In genomic region chr9:32581851-32582573, GRCm38 (mm10) we compare ENCODE assay signal across 15 mouse cellular contexts. TPM values are rescaled to one million over a fixed set of nuclear protein-coding genes. Genes with fewer than 3 reads are reported as not detected.
DNase-seq lines count a peak whose midpoint lies in the region; ATAC-seq lines count a peak whose summit lies in the region.
"Had no signal": no experiment of that assay in that cellular context is flagged by ENCODE, and none has a peak within 500 bp of the region (broad histone marks: within the 10 kb centered on the region; RNA-seq: fewer than 3 reads in every experiment).

No protein-coding gene starts in this region.

- ATAC-seq in CD4-positive, CD25-positive, alpha-beta regulatory T cell, adult 4 months: peak; percentile 83
- ATAC-seq in granulocyte monocyte progenitor cell, adult 5-6 weeks (replicated peaks; ENCODE audit: poor library complexity, severe bottlenecking): peak; percentile 86
- ATAC-seq: intestine, postnatal 0 days had no signal

- intact Hi-C loops in left cerebral cortex, postnatal 14 days (cut with DNase I): loop anchor here (10.0 kb wide), 1 partner anchor 307 kb away; no protein-coding TSS in a partner anchor

- peak; percentile 25 to 35 for DNase-seq in spleen, postnatal 36 days (ENCODE audit: low spot score in 2 of 2)
- DNase-seq in spleen, postnatal 14 days (ENCODE audit: low spot score in 2 of 2): no peak
- peak; percentile 76 for DNase-seq in naive thymus-derived CD4-positive, alpha-beta T cell, adult 2 months (ENCODE audit: low read depth)
- DNase-seq in left cerebral cortex, postnatal 14 days (ENCODE audit: low spot score in 2 of 2): no peak
- no peak for DNase-seq in MN1 (ENCODE audit: low spot score)
- DNase-seq: heart, postnatal 4 days; kidney, postnatal 14 days; layer of hippocampus, postnatal 36 days; lung, adult 2 months; right cerebral cortex, postnatal 14 days had no signal

RNA-seq across cellular contexts. Expression of gene Fli1, which starts 39.4 kb away (rescaled TPM):
- polyA plus RNA-seq in CD4-positive, CD25-positive, alpha-beta regulatory T cell, adult 4 months (2017; shearing (Covaris generic)): 100 to 1,000 TPM; 105 to 118 TPM
- total RNA-seq in granulocyte monocyte progenitor cell, adult 5-6 weeks (2014; fragmentation: Nextera tagmentation): 63.4 and 68.3 TPM in 2 replicates
- total RNA-seq in granulocyte monocyte progenitor cell, adult 5-6 weeks (2017): 106 and 109 TPM in 2 replicates
- 1 to 10 TPM; 7.6 to 7.8 TPM for total RNA-seq in left cerebral cortex, postnatal 14 days (2021)
- polyA plus RNA-seq: myocyte had no signal

RNA-seq across cellular contexts. Expression of gene Ets1, which starts 54.0 kb away (rescaled TPM):
- polyA plus RNA-seq in CD4-positive, CD25-positive, alpha-beta regulatory T cell, adult 4 months (2017; shearing (Covaris generic)): 1,000 to 10,000 TPM in 1 of 2 experiments, 100 to 1,000 TPM in 1; 800 to 1,019 TPM
- total RNA-seq in granulocyte monocyte progenitor cell, adult 5-6 weeks (2014; fragmentation: Nextera tagmentation): 3.9 and 5.2 TPM in 2 replicates
- 8.2 and 8.5 TPM in 2 replicates for total RNA-seq in granulocyte monocyte progenitor cell, adult 5-6 weeks (2017)
- total RNA-seq in left cerebral cortex, postnatal 14 days (2021): 10 to 100 TPM; 19.0 to 20.1 TPM
- polyA plus RNA-seq: G1E had no signal

Comparison
In these comparisons a context has a peak if more than half of its experiments do, and no peak if none do; other contexts are left out.
1. DNase-seq: peak in spleen, postnatal 36 days (2 of 2) and naive thymus-derived CD4-positive, alpha-beta T cell, adult 2 months (single experiment); none in spleen, postnatal 14 days (0 of 2), left cerebral cortex, postnatal 14 days (0 of 2) and MN1 (single experiment).
2. RNA of gene Fli1, which starts 39.4 kb away (total RNA-seq): 63.4 to 109 TPM in granulocyte monocyte progenitor cell, adult 5-6 weeks; 7.6 to 7.8 TPM in left cerebral cortex, postnatal 14 days; every median in the first group is over 4 times any median in the second.